Mouse (Mus musculus) lung, postnatal 0 days (tissue): ENCODE measurements around the gene Gm45713.
"Not testable (repeated sequence)": the region's sequence is repeated elsewhere in the genome, so short reads cannot be mapped to it uniquely, and the experiment has no call there.

Experiments
- CTCF ChIP-seq: IDR thresholded peaks from 2 replicates; pipeline ENCODE4 v1.5.1; 2016; ENCODE audit warnings: antibody characterized with exemption, mild to moderate bottlenecking
- EP300 ChIP-seq: IDR thresholded peaks from 2 replicates; pipeline ENCODE4 v1.6.1; 2016; ENCODE audit warnings: antibody characterized with exemption, mild to moderate bottlenecking, control low read depth

DNA sequence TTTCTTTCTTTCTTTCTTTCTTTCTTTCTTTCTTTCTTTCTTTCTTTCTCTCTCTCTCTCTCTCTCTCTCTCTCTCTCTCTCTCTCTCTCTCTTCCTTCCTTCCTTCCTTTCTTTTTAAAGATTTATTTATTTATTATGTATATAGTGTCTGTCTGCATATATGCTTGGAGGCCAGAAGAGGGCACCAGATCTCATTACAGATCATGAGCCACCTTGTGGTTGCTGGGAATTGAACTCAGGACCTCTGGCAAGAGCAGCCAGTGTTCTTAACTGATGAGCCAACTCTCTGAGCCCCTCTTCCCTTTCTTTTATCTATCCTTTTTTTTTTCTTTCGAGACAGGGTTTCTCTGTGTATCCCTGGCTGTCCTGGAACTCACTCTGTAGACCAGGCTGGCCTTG lies 37.7 kb upstream of the Gm45713 start:
- peak; percentile 65 for TF ChIP-seq CTCF
- not testable (repeated sequence) for TF ChIP-seq EP300
